Mouse (Mus musculus) forebrain, embryonic 14.5 days (tissue): ENCODE data around the gene Acoxl. TPM values are rescaled to one million over a fixed set of nuclear protein-coding genes. Genes with fewer than 3 reads are reported as not detected.

Experiments
- ATAC-seq: fragments of 200-750 bp; cut with Nextera tagmentation; 2 replicates; pipeline ENCODE4 v1.8.0; 2017; ENCODE audit warnings: mild to moderate bottlenecking, moderate library complexity
- DNase-seq: peaks from one replicate; pipeline ENCODE4 v3.0.0-alpha.2; 2015; ENCODE audit warnings: low spot score
- H3K27ac ChIP-seq: fragments of 300-500 bp; sonication (generic); 2 replicates; pipeline ENCODE4 v1.5.1; 2014; ENCODE audit warnings: low read depth, mild to moderate bottlenecking, control low read depth, low read length, moderate library complexity
- H3K27me3 ChIP-seq: fragments of 300-500 bp; sonication (generic); replicated peaks from 2 replicates; pipeline ENCODE4 v1.6.1; 2014; ENCODE audit warnings: low read length, control low read depth, mixed read lengths; ENCODE audit not compliant: control insufficient read depth, insufficient read depth
- H3K36me3 ChIP-seq: fragments of 300-500 bp; sonication (generic); 2 replicates; pipeline ENCODE4 v1.6.1; 2014; ENCODE audit warnings: low read length, control low read depth; ENCODE audit not compliant: control insufficient read depth, insufficient read depth
- H3K4me1 ChIP-seq: fragments of 300-500 bp; sonication (generic); 2 replicates; pipeline ENCODE4 v1.6.1; 2014; ENCODE audit warnings: antibody characterized with exemption, low read length, control low read depth; ENCODE audit not compliant: control insufficient read depth, insufficient read depth
- H3K4me2 ChIP-seq: fragments of 300-500 bp; sonication (generic); 2 replicates; pipeline ENCODE4 v1.6.1; 2014; ENCODE audit warnings: mild to moderate bottlenecking, control low read depth, low read length
- H3K4me3 ChIP-seq: fragments of 300-500 bp; sonication (generic); 2 replicates; pipeline ENCODE4 v1.5.1; 2014; ENCODE audit warnings: low read depth, low read length, control low read depth
- H3K9ac ChIP-seq: fragments of 300-500 bp; sonication (generic); 2 replicates; pipeline ENCODE4 v1.6.1; 2014; ENCODE audit warnings: mild to moderate bottlenecking, low read length, control low read depth, moderate library complexity
- H3K9me3 ChIP-seq: fragments of 300-500 bp; sonication (generic); replicated peaks from 2 replicates; pipeline ENCODE4 v1.6.1; 2016; ENCODE audit warnings: low read length, control low read depth, mixed read lengths; ENCODE audit not compliant: control insufficient read depth
- WGBS: fragments of 180-500 bp; shearing (Covaris S2); extraction: QIAGEN DNeasy Blood & Tissue Kit; methylation state at CpG from one replicate; pipeline ENCODE4 v1.1.7; 2014; 5-methylcytosine and 5-hydroxymethylcytosine counted together
- polyA plus RNA-seq: library from polyadenylated mRNA; unstranded; fragments of >200 nt; fragmentation: Nextera tagmentation; extraction: Ambion mirVana; gene quantifications from 2 replicates; pipeline ENCODE4 v1.2.1, GENCODE M21; 2014

Gene Acoxl
- polyA plus RNA-seq, 1 experiment from 2014 or later, result not detected

DNA sequence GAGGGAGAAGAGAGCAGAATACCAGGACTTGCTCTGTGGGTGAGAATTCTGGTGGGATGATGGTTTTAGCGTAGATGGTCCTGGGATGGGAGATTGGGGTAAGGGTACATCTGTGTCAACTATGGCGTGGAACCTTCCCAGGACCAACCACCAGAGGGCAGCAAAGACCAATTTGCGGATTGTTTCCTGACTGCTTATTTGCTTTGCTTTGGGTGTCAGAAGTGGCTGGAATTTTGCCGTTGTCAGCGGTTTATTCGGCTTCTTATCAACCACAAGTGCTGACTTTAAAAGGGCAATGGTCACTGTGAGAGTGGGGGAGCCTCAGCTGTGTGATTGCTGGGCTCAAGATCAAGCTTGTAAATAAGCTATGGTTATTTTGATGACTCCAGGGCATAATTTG lies 50.8 kb downstream of the Acoxl start:
- no peaks in the 10 kb centered on the region for H3K9me3 ChIP-seq
- H3K27me3 ChIP-seq, result no peaks in the 10 kb centered on the region
- no peaks in the 10 kb centered on the region for H3K4me1 ChIP-seq
- peak; percentile 90 for DNase-seq
- no peak overlapping the region for H3K4me2 ChIP-seq
- no peaks in the 10 kb centered on the region for H3K36me3 ChIP-seq
- peak; percentile 69 for ATAC-seq
- WGBS, result 8% methylated on average over 6 of the region's 6 CpGs
- H3K27ac ChIP-seq, result no peak overlapping the region
- H3K4me3 ChIP-seq, result no peak overlapping the region
- no peak overlapping the region for H3K9ac ChIP-seq

DNA sequence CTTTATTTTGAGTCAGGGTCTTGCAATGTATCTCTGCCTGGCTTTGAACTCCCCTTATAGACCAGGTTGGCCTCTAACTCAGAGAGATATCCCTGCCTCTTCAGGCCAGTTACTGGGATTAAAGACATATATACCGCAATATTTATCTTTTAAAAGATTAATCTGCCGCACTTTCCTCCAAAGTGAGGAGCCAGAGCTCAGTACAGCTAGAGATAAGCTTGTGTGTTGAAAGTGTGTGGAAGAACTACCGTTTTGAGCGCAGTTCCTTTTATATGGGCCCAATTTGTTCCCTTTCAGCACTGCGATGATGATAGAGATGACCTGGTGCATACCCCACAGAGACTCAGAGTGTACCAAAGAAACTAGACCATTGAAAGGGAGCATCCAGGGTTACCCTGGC lies 51.3 kb downstream of the Acoxl start:
- Histone ChIP-seq H3K27ac (no peak overlapping the region), H3K9ac (no peak overlapping the region), H3K9me3 (no peaks in the 10 kb centered on the region), H3K4me2 (no peak overlapping the region), H3K36me3 (no peaks in the 10 kb centered on the region), H3K4me3 (no peak overlapping the region), H3K27me3 (no peaks in the 10 kb centered on the region), H3K4me1 (no peaks in the 10 kb centered on the region)
- DNase-seq, result no peak
- ATAC-seq, result no peak
- WGBS, result 91% methylated on average over 5 of the region's 5 CpGs

DNA sequence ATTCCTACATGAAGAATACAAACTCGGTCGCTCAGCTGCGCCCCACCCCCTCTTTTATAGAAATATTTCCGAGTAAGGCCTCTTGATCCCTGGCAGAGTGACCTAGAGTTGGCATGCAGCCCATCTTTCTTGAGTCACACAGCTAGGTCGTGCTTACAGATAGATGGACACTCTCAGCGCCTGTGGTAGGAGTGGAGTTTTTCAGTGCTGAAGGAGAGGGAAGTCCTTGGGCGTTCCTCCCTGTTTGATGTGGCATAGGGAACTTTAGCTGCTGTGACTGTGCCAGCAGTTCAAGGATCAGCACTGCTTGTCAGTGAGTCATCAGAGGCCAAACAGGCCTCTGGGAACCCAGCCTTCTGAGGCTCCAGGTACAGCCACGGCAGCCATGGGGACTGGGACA lies 51.9 kb downstream of the Acoxl start:
- DNase-seq, result no peak
- H3K27me3 ChIP-seq, result no peaks in the 10 kb centered on the region
- no peaks in the 10 kb centered on the region for H3K36me3 ChIP-seq
- H3K4me3 ChIP-seq, result no peak overlapping the region
- H3K27ac ChIP-seq, result no peak overlapping the region
- no peak overlapping the region for H3K4me2 ChIP-seq
- ATAC-seq, result no peak
- H3K4me1 ChIP-seq, result no peaks in the 10 kb centered on the region
- H3K9me3 ChIP-seq, result no peaks in the 10 kb centered on the region
- WGBS, result 75% methylated on average over 8 of the region's 8 CpGs
- no peak overlapping the region for H3K9ac ChIP-seq

DNA sequence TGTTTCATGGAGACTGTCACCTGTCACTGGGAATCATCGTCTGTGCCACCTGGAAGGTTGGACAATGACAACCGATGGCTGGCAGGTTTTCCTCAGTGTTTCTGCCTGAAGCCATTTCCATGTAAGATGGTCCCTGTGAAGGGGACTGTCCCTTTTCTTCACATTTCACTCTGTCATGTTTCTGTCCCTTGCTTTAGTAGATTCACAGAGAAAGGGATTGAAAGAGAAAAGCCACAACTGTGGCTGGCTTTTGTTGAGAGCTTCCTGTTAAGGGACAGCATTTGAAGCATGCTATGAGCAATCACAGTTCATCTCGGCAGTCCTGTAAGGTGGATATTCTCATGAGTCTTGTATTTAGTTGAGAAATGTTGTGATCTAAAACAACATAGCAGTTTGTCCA lies 52.4 kb downstream of the Acoxl start:
- no peaks in the 10 kb centered on the region for H3K36me3 ChIP-seq
- 83% methylated on average over 3 of the region's 3 CpGs for WGBS
- H3K27me3 ChIP-seq, result no peaks in the 10 kb centered on the region
- H3K4me3 ChIP-seq, result no peak overlapping the region
- no peaks in the 10 kb centered on the region for H3K9me3 ChIP-seq
- no peak for DNase-seq
- H3K4me1 ChIP-seq, result no peaks in the 10 kb centered on the region
- no peak overlapping the region for H3K9ac ChIP-seq
- no peak overlapping the region for H3K4me2 ChIP-seq
- no peak for ATAC-seq
- H3K27ac ChIP-seq, result no peak overlapping the region

DNA sequence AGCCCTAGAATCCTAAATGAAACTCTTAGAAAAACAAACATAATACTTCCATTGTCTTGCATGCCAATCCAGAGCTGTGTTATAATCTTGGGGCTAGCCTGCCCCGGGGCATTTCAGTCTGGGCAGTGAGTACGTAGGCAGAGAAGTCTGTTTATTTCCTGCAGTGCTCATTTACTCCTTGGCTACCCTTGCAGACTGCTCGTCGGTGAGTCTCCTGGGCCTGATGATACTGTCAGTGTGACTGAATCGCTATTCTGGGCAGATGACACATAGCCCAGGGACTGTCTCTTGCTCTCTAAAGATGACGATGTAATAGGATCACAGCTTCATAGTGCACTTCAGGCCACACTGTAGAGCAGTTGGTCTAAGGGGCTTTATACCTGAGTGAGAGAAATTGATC lies 56.2 kb downstream of the Acoxl start:
- H3K27ac ChIP-seq, result no peak overlapping the region
- no peak overlapping the region for H3K4me3 ChIP-seq
- no peaks in the 10 kb centered on the region for H3K9me3 ChIP-seq
- H3K4me1 ChIP-seq, result no peaks in the 10 kb centered on the region
- no peaks in the 10 kb centered on the region for H3K36me3 ChIP-seq
- no peak for DNase-seq
- H3K4me2 ChIP-seq, result no peak overlapping the region
- H3K27me3 ChIP-seq, result no peaks in the 10 kb centered on the region
- no peak for ATAC-seq
- 42% methylated on average over 6 of the region's 6 CpGs for WGBS
- no peak overlapping the region for H3K9ac ChIP-seq

DNA sequence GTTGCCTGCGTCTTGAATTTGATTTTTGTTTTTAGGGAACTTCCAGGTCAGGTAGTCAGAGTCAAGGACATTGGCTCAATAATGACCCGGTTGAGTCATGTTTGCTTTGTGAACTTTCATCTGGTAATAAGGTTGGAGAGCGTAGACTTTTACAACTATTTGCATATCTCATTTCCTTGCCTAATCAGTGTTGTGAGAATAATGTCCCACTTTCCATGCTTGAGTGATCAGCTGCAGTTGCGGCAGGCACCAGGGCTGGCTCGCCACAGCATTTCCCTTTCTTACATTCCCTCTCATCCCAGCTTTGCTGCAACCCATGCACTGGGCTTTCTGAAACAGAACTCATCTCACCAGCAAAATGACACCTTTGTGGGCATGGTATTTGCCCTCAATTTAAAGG lies 59.0 kb downstream of the Acoxl start:
- no peak for DNase-seq
- Histone ChIP-seq H3K9me3 (no peaks in the 10 kb centered on the region), H3K4me3 (no peak overlapping the region), H3K27me3 (no peaks in the 10 kb centered on the region), H3K36me3 (no peaks in the 10 kb centered on the region), H3K4me1 (no peaks in the 10 kb centered on the region), H3K4me2 (no peak overlapping the region), H3K27ac (no peak overlapping the region), H3K9ac (no peak overlapping the region)
- 66% methylated on average over 5 of the region's 5 CpGs for WGBS
- ATAC-seq, result no peak

DNA sequence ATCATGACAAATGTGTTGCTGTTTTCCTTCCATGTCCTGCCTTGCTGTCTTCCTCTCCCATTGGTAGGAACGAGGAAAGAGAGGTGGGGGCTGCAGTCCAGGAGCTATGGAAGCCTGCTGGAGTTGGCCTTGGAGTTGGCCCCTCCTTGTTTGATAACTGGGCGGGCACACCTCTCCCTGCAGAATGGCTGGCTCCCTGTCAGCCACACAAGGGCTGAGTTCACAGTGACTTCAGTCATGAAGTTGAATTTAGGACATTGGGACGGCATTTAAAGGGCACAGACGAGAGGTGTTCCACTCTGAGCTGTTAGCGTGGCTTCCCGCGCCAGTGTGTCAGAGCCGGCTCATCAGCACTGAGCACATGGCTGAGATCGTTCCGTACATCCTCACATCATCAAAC lies 66.2 kb downstream of the Acoxl start:
- H3K27me3 ChIP-seq, result no peaks in the 10 kb centered on the region
- H3K4me1 ChIP-seq, result no peaks in the 10 kb centered on the region; the same call in 1 of the 2 replicates
- no peak overlapping the region for H3K4me2 ChIP-seq
- no peaks in the 10 kb centered on the region for H3K36me3 ChIP-seq
- no peak overlapping the region for H3K27ac ChIP-seq
- WGBS, result 75% methylated on average over 10 of the region's 10 CpGs
- no peak overlapping the region for H3K9ac ChIP-seq
- no peak overlapping the region for H3K4me3 ChIP-seq
- H3K9me3 ChIP-seq, result no peaks in the 10 kb centered on the region
- DNase-seq (no peak), ATAC-seq (no peak)

DNA sequence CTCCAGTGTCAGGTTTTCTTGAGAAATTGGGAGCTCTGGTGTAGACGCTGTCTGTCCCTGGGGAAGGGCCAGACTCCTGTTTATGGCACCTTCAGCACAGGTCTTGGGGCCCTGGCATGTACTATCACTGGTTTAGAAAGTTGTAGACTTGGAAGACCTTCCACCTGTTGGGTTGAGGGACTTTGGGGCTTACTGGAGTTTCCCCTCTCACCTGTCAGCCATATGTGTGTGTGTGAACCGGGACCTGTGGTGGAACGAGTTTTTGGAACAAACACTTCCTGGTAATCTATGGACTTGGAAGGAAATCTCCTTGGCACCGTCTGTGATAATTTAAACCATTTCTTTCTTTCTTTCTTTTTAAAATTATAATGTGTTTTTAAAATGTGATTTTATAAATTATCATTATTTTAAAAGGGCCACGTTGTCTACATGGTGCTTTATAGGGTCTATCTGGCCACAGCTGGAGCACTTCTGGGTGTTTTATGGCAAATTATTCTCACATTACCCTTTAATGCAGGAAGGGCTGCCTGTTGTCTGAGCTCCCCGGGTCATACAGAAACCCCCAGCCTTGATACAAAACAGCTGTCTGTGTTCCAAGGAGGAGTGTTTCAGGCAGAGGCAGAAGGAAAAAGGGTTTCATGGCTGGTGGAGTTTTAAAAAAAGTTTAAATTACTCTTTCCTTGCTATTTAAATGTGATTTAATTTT lies 68.5 kb downstream of the Acoxl start:
- H3K27me3 ChIP-seq, result no peaks in the 10 kb centered on the region
- WGBS, result 46% methylated on average over 6 of the region's 6 CpGs
- ATAC-seq (no peak), DNase-seq (no peak)
- H3K9me3 ChIP-seq, result no peaks in the 10 kb centered on the region
- H3K4me3 ChIP-seq, result no peak overlapping the region
- no peak overlapping the region for H3K4me2 ChIP-seq
- H3K4me1 ChIP-seq, result no peaks in the 10 kb centered on the region; the same call in 1 of the 2 replicates
- H3K27ac ChIP-seq, result no peak overlapping the region
- no peaks in the 10 kb centered on the region for H3K36me3 ChIP-seq
- no peak overlapping the region for H3K9ac ChIP-seq

DNA sequence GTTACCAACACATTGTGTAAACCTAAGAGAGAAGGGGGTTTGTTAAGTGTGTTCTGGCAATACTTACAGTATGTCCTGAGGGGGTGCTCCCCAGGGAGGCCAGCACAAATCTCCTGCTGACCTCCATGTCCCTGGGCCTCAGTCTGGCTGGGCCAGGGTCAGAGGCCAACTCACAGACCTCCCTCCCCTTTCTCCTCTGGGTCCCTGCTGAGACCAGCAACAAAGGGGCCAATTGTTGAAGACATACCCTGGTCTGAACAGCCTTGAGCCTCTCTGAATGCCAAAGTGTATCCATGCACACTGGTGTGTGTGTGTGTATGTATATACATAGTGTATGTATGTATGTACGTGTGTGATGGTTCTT lies 69.0 kb downstream of the Acoxl start:
- no peak overlapping the region for H3K27ac ChIP-seq
- H3K4me3 ChIP-seq, result no peak overlapping the region
- no peaks in the 10 kb centered on the region for H3K36me3 ChIP-seq
- H3K9me3 ChIP-seq, result no peaks in the 10 kb centered on the region
- no peaks in the 10 kb centered on the region; the same call in 1 of the 2 replicates for H3K4me1 ChIP-seq
- ATAC-seq (no peak), DNase-seq (no peak)
- no peaks in the 10 kb centered on the region for H3K27me3 ChIP-seq
- H3K4me2 ChIP-seq, result no peak overlapping the region
- no peak overlapping the region for H3K9ac ChIP-seq
- WGBS, result 11% methylated on average over 1 of the region's 1 CpGs
